Mouse (Mus musculus): ENCODE measurements around the gene Glrx5. TPM values are rescaled to one million over a fixed set of nuclear protein-coding genes. Genes with fewer than 3 reads are reported as not detected.

The Glrx5 gene
- polyA plus RNA-seq, 1 experiment from 2014 or later = 123 TPM

GRCm38 (mm10) chr12:105091604-105092003 lies 59.1 kb downstream of the Glrx5 start:
- WGBS = 82% methylated on average over 6 of the region's 6 CpGs
- H3K9ac ChIP-seq (ENCODE audit: low read length) = no peak overlapping the region
- no peak overlapping the region for H3K4me2 ChIP-seq (ENCODE audit: low read depth, low read length)

More at GRCm38 (mm10) chr12:105091604-105092003, 59.1 kb downstream of the Glrx5 start:
- Histone ChIP-seq H3K27me3 (ENCODE audit: control insufficient read depth, insufficient read depth, low read depth, low read length) (no peaks in the 10 kb centered on the region), H3K4me3 (ENCODE audit: low read length) (no peak overlapping the region), H3K36me3 (ENCODE audit: control insufficient read depth, insufficient read depth, low read length) (no peaks in the 10 kb centered on the region), H3K27ac (ENCODE audit: low read length) (no peak overlapping the region), H3K4me1 (replicated peaks; ENCODE audit: control insufficient read depth, insufficient read depth, low read length) (peaks cover 3% of the 10 kb centered on the region; the same call in 1 of the 2 replicates), H3K9me3 (ENCODE audit: control insufficient read depth, low read length) (no peaks in the 10 kb centered on the region)
- no peak for ATAC-seq (ENCODE audit: low read depth)

Small RNAs within 50 kb of the gene (microRNA-seq; reads per million reads assigned to microRNA genes)
- 1.2 reads per million for gene Mir3069

Other genes starting within 250 kb of the Glrx5 start
- 2.2 and 3.4 TPM in 2 replicates for gene Clmn, start 167.6 kb upstream of the Glrx5 start, polyA plus RNA-seq (2015; fragmentation: Nextera tagmentation; extraction: Ambion mirVana)
- gene Syne3, start 22.9 kb upstream of the Glrx5 start, polyA plus RNA-seq (2015; fragmentation: Nextera tagmentation; extraction: Ambion mirVana) = 0.74 and 0.91 TPM in 2 replicates
- not detected in 2 replicates for gene Tcl1b2, start 113.3 kb downstream of the Glrx5 start, polyA plus RNA-seq (2015; fragmentation: Nextera tagmentation; extraction: Ambion mirVana)
- gene Tcl1b1, start 127.0 kb downstream of the Glrx5 start, polyA plus RNA-seq (2015; fragmentation: Nextera tagmentation; extraction: Ambion mirVana) = not detected in 2 replicates
- not detected in 2 replicates for gene Tcl1b5, start 143.7 kb downstream of the Glrx5 start, polyA plus RNA-seq (2015; fragmentation: Nextera tagmentation; extraction: Ambion mirVana)
- gene Tcl1b3, start 158.4 kb downstream of the Glrx5 start, polyA plus RNA-seq (2015; fragmentation: Nextera tagmentation; extraction: Ambion mirVana) = not detected in 2 replicates
- not detected in 2 replicates for gene Tcl1b4, start 169.3 kb downstream of the Glrx5 start, polyA plus RNA-seq (2015; fragmentation: Nextera tagmentation; extraction: Ambion mirVana)
- not detected in 2 replicates for gene Tcl1, start 190.1 kb downstream of the Glrx5 start, polyA plus RNA-seq (2015; fragmentation: Nextera tagmentation; extraction: Ambion mirVana)

All from lung, embryonic 16.5 days (tissue).